Mouse (Mus musculus): Measurements from ENCODE around the gene Itpr2. TPM values are rescaled to one million over a fixed set of nuclear protein-coding genes. Genes with fewer than 3 reads are reported as not detected.
A peak's percentile ranks its signal among the peaks of the same experiment; 100 is the strongest.

Itpr2 gene
- total RNA-seq, 2 experiments from 2014 or later: 1.9 to 8.4 TPM

DNA sequence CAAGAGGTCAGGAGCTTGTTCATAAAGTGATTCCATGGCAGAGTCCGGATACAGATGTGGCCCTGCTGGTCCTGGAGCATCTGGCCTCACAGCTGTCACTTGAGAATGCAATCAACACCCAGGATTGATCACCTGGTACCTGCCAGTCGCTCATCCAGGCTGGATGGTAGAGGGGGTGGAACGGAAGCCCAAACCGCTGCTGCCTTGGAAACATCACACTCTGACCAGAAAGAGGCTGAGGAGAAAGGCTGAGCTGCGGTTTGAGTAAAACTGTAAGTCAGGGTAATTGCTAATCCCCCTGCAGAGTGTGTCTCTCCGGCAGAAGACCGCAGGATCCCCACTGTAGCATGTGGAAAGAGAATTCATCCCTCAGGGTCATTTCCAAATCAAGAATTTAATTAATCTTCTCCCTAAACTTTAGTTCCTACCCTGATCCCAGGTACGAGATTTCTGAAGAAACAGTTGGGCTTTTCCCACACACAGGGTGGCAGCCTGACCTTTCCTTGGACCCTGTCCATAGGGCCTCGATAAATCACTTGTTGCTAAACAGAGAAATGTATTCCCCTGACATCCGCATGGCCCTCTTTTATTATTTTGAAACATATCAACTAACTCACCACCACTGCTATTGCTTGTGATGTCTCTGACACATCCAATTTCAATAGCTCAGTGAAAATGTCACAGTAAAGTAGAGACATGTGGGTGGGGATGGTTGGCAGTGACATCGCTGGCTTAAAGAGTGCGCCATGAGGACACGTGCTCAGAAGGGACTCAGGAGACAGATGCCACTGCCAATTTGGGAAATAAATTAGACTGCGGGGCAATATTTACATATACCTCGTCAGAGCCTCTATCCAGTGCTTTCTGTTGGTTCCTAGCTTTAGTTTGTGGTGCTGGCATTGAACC lies 418.7 kb downstream of the Itpr2 start:
- ATAC-seq (replicated peaks; ENCODE audit: low FRiP score, poor library complexity, severe bottlenecking): no peak

DNA sequence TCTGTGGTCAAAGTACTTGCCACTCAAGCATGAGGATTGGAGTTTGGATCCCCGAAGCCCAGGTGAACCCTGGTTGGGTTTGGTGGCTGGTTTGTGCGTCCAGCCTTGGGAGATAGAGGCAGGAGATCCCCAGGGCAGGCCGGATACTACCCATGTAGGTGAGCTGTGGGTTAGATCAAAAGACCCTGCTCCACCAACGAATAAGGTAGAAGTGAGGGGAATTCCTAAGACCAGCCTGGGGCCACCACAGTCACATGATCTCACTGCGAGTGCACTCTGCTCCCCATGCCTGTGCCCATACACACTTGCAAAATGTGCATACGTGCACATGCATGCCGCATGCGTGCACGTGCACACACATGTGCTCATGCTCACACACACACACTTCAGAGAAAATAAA lies 419.5 kb downstream of the Itpr2 start:
- ATAC-seq (replicated peaks; ENCODE audit: low FRiP score, poor library complexity, severe bottlenecking): no peak

DNA sequence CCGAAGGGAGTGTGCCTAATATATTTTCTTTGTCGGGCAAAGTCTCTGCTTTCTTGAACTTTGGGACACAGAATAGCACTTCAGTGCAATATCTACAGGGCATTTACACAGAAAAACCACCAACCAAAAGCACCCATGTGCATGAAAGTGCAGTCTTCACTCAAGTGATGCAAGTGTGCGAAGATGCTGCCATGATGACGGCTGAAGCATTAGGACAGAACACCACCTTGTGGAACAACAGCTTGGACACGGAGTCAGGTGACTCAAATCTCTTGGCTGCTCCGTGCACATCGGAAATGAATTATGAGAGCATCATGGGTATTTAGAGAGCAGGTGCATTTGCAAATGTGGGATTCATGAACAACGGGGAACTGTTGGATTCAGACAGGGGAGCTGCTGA lies 420.4 kb downstream of the Itpr2 start:
- ATAC-seq (replicated peaks; ENCODE audit: low FRiP score, poor library complexity, severe bottlenecking): no peak

DNA sequence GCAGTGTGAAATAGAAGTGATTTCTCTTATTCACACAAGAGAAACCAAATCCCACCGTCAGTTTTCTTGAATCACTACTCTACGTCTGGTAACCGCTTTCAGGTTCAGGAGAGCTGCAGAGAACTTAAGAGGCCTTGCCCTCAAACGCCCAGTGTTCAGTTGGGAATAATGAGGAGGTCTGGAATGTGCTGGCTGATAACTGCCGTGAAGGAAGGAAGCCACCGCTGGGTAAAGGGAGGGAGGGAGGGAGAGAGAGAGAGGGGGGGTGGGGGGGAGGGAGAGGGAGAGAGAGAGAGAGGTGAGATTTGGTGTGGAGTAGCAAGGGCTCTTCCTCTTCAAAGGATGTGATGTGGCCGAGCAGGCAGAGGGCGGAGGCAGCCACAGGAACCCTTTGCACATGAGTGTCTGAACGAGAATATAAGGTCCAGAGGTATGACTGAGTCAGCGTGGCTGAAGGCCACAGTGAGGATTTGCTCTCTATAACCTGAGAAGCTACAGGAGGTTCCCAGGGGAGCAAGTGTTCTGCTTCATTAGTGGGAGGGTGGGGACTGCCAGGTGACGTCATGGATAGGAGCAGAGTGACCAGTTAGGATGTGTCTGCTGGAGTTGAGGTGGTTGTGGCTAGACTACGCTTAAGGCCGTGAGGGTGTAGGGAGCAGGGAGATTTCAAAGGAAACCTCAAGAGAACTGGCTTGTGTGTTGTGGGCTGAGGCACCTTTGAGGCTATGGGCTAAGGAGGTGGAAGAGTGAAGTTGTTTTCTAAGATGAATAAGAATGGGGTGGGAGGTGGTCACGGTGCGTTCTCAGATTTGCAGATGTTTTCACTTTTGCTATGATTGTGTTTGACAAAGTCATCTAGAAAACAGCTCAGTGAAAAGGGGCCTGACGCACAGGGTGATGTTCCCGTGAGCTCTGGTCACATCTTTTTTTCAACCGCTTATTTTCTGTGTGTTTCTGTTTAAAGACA lies 421.2 kb downstream of the Itpr2 start:
- no peak for ATAC-seq (replicated peaks; ENCODE audit: low FRiP score, poor library complexity, severe bottlenecking)

DNA sequence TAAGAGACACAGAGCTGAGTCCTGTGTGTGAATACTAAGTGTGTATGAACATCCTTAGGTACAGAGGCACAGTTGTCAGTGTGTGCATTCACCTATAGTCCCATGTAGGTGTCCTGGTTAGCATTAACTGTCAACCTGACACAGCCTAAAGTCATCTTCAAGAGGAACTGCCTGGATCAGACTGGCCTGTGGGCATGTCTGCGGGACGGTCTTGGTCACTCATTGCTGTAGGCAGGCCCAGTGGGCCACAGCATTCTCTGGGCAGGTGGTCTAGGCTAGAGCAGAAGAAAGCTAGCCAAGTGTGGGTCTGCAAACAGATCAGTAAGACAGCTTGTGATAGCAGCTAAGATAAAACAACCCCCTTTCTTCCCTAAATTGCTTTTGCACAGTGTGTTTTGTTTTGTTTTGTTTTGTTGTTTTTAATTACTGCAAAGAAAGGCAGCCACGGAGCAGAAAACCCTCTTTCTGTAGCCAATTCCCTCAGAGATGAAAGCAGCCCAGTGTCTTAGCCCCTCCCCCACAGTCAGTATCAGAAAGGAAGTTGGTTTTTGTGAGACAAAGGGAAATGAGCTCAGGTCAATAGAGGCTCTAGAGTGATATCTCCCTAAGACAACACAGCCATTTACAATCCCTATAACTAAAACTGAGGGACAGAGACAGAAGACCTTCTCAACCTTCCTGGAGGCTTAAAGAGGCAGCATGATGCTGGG lies 422.1 kb downstream of the Itpr2 start:
- ATAC-seq (replicated peaks; ENCODE audit: low FRiP score, poor library complexity, severe bottlenecking): no peak

DNA sequence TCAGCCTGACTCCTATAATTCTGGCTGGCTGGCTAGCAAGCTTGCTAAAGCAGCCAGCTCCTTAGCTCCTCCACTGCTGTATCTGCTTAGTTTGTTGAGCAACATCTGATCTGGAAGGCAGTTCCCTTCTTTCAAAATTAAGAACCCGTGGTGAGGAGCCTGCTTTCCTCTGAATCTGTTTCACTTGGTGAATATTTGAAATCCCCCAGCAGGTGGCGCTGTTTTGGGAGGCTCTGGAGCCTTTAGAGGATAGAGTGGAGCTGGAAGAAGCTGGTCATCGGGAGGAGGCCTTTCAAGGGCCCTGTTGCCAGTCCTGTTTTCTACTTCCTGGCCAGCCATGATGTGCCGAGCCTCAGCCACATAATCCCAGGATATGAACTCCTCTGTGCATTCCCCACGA lies 422.8 kb downstream of the Itpr2 start:
- peak; percentile 76 for ATAC-seq (replicated peaks; ENCODE audit: low FRiP score, poor library complexity, severe bottlenecking)

DNA sequence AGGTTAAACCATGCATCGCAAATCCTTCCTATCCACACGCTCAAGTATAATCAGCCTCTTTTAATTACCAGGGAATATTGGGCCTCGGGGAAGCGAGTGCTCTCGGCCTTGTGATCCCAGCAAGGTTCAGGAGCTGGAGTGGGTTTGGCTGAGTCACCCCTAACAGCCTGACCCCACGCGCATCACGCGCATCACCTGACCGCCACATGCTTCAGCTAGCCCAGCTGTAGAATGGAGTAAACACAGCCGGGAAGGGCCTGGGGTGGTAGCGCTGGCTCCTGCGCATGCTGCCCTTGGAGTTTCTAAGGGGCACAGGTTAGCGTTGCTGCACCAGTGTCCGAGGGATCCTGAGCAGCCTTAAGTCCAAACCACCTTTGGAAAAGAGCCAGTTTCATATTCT lies 423.9 kb downstream of the Itpr2 start:
- no peak for ATAC-seq (replicated peaks; ENCODE audit: low FRiP score, poor library complexity, severe bottlenecking)

DNA sequence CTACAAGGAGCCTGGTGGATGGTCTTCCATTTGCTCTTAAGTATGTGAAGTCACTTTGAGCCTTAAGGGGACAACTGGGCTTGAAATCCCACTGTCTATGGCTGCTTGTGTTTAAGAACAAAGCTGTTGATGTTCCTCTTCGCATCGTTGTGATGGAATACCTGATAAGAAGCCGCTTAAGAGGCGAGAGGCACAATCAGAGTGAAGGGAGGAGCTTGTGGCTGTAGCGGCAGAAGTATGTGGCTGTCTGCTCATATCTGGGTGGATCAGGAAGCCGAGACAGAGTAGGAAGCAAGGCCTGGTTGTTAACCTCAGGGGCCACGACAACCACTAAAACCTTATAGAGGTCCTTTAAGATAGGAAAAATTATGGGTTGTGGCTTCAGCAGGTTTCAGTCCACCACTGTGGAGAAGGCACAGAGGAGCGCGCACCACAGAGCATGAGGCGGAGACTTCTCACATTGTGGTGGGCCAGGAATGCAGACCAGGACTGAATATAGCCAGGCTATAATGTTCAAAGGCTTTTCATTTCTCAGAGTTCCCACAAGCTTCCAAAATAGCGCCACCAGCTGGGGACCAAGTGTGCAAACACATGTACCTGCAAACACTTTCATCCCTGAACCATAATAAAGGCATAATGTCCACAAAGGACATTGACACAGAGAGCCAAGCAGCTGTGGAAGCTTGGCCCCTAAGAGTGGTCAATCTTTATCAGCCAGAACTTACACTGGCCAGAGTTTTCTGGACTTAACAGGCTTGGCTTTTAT lies 424.7 kb downstream of the Itpr2 start:
- no peak for ATAC-seq (replicated peaks; ENCODE audit: low FRiP score, poor library complexity, severe bottlenecking)

DNA sequence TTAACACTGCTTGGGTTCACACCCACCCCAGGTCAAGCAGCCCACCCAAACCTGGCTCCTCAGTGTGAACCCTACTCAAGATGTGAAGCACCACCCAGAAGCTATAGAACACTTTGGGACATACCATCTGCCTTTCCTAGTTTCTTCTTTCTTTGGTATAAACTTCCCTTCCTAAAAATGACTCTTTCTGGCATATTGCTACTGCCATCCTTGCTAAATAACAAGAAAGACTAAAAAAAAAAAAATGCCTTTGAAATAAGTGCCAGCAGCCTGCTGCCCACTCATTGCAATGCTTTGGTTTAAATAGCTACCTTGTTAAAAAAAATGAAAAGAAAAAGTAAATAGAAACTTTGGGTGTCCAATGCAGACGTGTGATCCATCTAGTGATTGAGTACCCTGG lies 429.2 kb downstream of the Itpr2 start:
- ATAC-seq (replicated peaks; ENCODE audit: low FRiP score, poor library complexity, severe bottlenecking): no peak

DNA sequence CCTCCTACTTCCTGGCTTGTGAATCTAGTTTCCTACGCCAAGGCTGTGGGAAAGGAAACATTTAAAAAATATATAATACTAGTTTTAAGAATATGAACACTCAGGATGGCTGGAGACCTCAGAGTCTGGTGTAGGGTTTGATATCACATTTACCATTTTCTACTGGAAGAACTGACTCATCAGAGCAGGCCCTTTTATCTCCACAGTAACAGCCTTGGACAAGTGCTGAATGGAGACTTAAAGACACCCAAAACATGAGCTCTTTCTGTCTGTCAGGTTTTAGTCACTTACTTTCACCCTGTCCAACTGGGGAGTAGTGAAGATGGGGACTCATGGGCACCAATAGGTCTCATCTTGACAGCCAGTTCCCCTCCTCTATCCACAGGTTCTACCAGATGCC lies 430.1 kb downstream of the Itpr2 start:
- ATAC-seq (replicated peaks; ENCODE audit: low FRiP score, poor library complexity, severe bottlenecking): no peak

Other genes starting within 250 kb of the Itpr2 start
- gene Fgfr1op2, start 75.0 kb upstream of the Itpr2 start, total RNA-seq (2015; ENCODE audit: low replicate concordance): 137 and 183 TPM in 2 replicates
- 193 and 249 TPM in 2 replicates for gene Fgfr1op2, start 75.0 kb upstream of the Itpr2 start, total RNA-seq (2017; ENCODE audit: low replicate concordance)
- gene Ints13, start 75.6 kb upstream of the Itpr2 start, total RNA-seq (2015; ENCODE audit: low replicate concordance): 82.4 and 93.6 TPM in 2 replicates
- 130 and 134 TPM in 2 replicates for gene Ints13, start 75.6 kb upstream of the Itpr2 start, total RNA-seq (2017; ENCODE audit: low replicate concordance)
- gene Med21, start 140.3 kb upstream of the Itpr2 start, total RNA-seq (2015; ENCODE audit: low replicate concordance): 59.4 and 67.9 TPM in 2 replicates
- gene Med21, start 140.3 kb upstream of the Itpr2 start, total RNA-seq (2017; ENCODE audit: low replicate concordance): 55.9 and 96.7 TPM in 2 replicates
- gene Tm7sf3, start 140.6 kb upstream of the Itpr2 start, total RNA-seq (2015; ENCODE audit: low replicate concordance): 18.6 and 27.8 TPM in 2 replicates
- 33.0 TPM in 2 replicates for gene Tm7sf3, start 140.6 kb upstream of the Itpr2 start, total RNA-seq (2017; ENCODE audit: low replicate concordance)
- 0.58 and 1.0 TPM in 2 replicates for gene Stk38l, start 222.8 kb upstream of the Itpr2 start, total RNA-seq (2015; ENCODE audit: low replicate concordance)
- gene Stk38l, start 222.8 kb upstream of the Itpr2 start, total RNA-seq (2017; ENCODE audit: low replicate concordance): 1.4 and 6.8 TPM in 2 replicates

Measured in erythroblast, adult 5-6 weeks (primary cell).